Mouse (Mus musculus) liver, postnatal 0 days (tissue): ENCODE results near the gene Ambra1. TPM values are rescaled to one million over a fixed set of nuclear protein-coding genes. Genes with fewer than 3 reads are reported as not detected.

Experiments used
- ATAC-seq: fragments of 200-750 bp; cut with Nextera tagmentation; 2 replicates; pipeline ENCODE4 v1.8.0; 2017; ENCODE audit warnings: mild to moderate bottlenecking, moderate library complexity
- DNase-seq: peaks from one replicate; pipeline ENCODE4 v3.0.0-alpha.2; 2016
- H3K27ac ChIP-seq: fragments of 300-500 bp; sonication (generic); 2 replicates; pipeline ENCODE4 v1.5.1; 2014; ENCODE audit warnings: antibody characterized with exemption, moderate library complexity, mild to moderate bottlenecking, low read depth
- H3K27me3 ChIP-seq: fragments of 300-500 bp; sonication (generic); 2 replicates; pipeline ENCODE4 v1.6.1; 2014; ENCODE audit warnings: low read length, control low read depth, mixed read lengths; ENCODE audit not compliant: insufficient read depth
- H3K36me3 ChIP-seq: fragments of 300-500 bp; sonication (generic); replicated peaks from 2 replicates; pipeline ENCODE4 v1.6.1; 2014; ENCODE audit warnings: mild to moderate bottlenecking, control low read depth, low read length, moderate library complexity, mixed read lengths; ENCODE audit not compliant: insufficient read depth
- H3K4me1 ChIP-seq: fragments of 300-500 bp; sonication (generic); 2 replicates; pipeline ENCODE4 v1.6.1; 2014; ENCODE audit warnings: antibody characterized with exemption, mild to moderate bottlenecking, control low read depth; ENCODE audit not compliant: insufficient read depth
- H3K4me2 ChIP-seq: fragments of 300-500 bp; sonication (generic); 2 replicates; pipeline ENCODE4 v1.6.1; 2014; ENCODE audit warnings: low read depth, mild to moderate bottlenecking, low read length, moderate library complexity, mixed read lengths
- H3K4me3 ChIP-seq: fragments of 300-500 bp; sonication (generic); 2 replicates; pipeline ENCODE4 v1.5.1; 2014; ENCODE audit warnings: low read depth, low read length
- H3K9ac ChIP-seq: fragments of 300-500 bp; sonication (generic); replicated peaks from 2 replicates; pipeline ENCODE4 v1.6.1; 2014; ENCODE audit warnings: mild to moderate bottlenecking, moderate library complexity
- H3K9me3 ChIP-seq: fragments of 300-500 bp; sonication (generic); 2 replicates; pipeline ENCODE4 v1.6.1; 2016; ENCODE audit warnings: mild to moderate bottlenecking, control low read depth, low read length, mixed read lengths
- CTCF ChIP-seq: sonication (generic); IDR thresholded peaks from 2 replicates; pipeline ENCODE4 v1.5.1; 2016; ENCODE audit warnings: antibody characterized with exemption, low read depth
- EP300 ChIP-seq: IDR thresholded peaks from 2 replicates; pipeline ENCODE4 v1.6.1; 2016; ENCODE audit warnings: antibody characterized with exemption, low read depth, mild to moderate bottlenecking
- WGBS: fragments of 180-500 bp; shearing (Covaris S2); extraction: QIAGEN DNeasy Blood & Tissue Kit; methylation state at CpG from one replicate; pipeline ENCODE4 v1.1.7; 2014; ENCODE audit not compliant: insufficient replicate concordance; 5-methylcytosine and 5-hydroxymethylcytosine counted together
- polyA plus RNA-seq: library from polyadenylated mRNA; unstranded; fragments of >200 nt; fragmentation: Nextera tagmentation; extraction: Ambion mirVana; gene quantifications from 2 replicates; pipeline ENCODE4 v1.2.1, GENCODE M21; 2015

The Ambra1 gene
- polyA plus RNA-seq, 1 experiment from 2014 or later: 3.5 TPM

GRCm38 (mm10) chr2:91795091-91795490, 65.2 kb downstream of the Ambra1 start:
- WGBS: 92% methylated on average over 3 of the region's 3 CpGs
- ATAC-seq: no peak
- no peak overlapping the region for H3K4me2 ChIP-seq
- no peak overlapping the region for H3K27ac ChIP-seq
- TF ChIP-seq EP300: no peak
- TF ChIP-seq CTCF: no peak
- no peaks in the 10 kb centered on the region for H3K27me3 ChIP-seq
- no peaks in the 10 kb centered on the region for H3K4me1 ChIP-seq
- no peaks in the 10 kb centered on the region for H3K36me3 ChIP-seq
- DNase-seq: no peak
- H3K4me3 ChIP-seq: no peak overlapping the region
- no peaks in the 10 kb centered on the region for H3K9me3 ChIP-seq
- H3K9ac ChIP-seq: no peak overlapping the region

- no peak overlapping the region for H3K4me2 ChIP-seq
- no peak overlapping the region for H3K4me3 ChIP-seq
- H3K9ac ChIP-seq: no peak overlapping the region
- no peak for TF ChIP-seq CTCF
- TF ChIP-seq EP300: no peak
- H3K9me3 ChIP-seq: no peaks in the 10 kb centered on the region
- DNase-seq (no peak), ATAC-seq (no peak)
- 75% methylated on average over 6 of the region's 6 CpGs for WGBS
- no peaks in the 10 kb centered on the region for H3K27me3 ChIP-seq
- H3K36me3 ChIP-seq: peaks cover 13% of the 10 kb centered on the region
- H3K27ac ChIP-seq: no peak overlapping the region
- 0 out of 2 replicates have a peak, but pooled peaks cover 3% of the 10 kb centered on the region for H3K4me1 ChIP-seq
Observed at GRCm38 (mm10) chr2:91811433-91811832, 81.5 kb downstream of the Ambra1 start.

- H3K4me2 ChIP-seq: no peak overlapping the region
- H3K27ac ChIP-seq: no peak overlapping the region
- TF ChIP-seq EP300 (no peak), CTCF (no peak)
- no peak overlapping the region for H3K9ac ChIP-seq
- H3K9me3 ChIP-seq: no peaks in the 10 kb centered on the region
- no peak overlapping the region for H3K4me3 ChIP-seq
- H3K4me1 ChIP-seq: no peaks in the 10 kb centered on the region
- ATAC-seq: no peak
- peaks cover 8% of the 10 kb centered on the region for H3K36me3 ChIP-seq
- H3K27me3 ChIP-seq: no peaks in the 10 kb centered on the region
- DNase-seq: no peak
Observed at GRCm38 (mm10) chr2:91816741-91817140, 86.8 kb downstream of the Ambra1 start.

- no peaks in the 10 kb centered on the region for H3K27me3 ChIP-seq
- DNase-seq (peak; percentile 19), ATAC-seq (peak; percentile 95)
- TF ChIP-seq EP300: no peak
- TF ChIP-seq CTCF: no peak
- H3K9me3 ChIP-seq: no peaks in the 10 kb centered on the region
- no peak overlapping the region for H3K9ac ChIP-seq
- peak overlapping the region; percentile 82 for H3K27ac ChIP-seq
- H3K4me3 ChIP-seq: no peak overlapping the region
- H3K36me3 ChIP-seq: no peaks in the 10 kb centered on the region
- peaks cover 8% of the 10 kb centered on the region; the same call in 1 of the 2 replicates for H3K4me1 ChIP-seq
- peak overlapping the region; percentile 13; the same call in 1 of the 2 replicates for H3K4me2 ChIP-seq
Observed at GRCm38 (mm10) chr2:91832227-91832626, 102.3 kb downstream of the Ambra1 start.

- ATAC-seq (no peak), DNase-seq (no peak)
- Histone ChIP-seq H3K4me2 (no peak overlapping the region), H3K4me3 (no peak overlapping the region), H3K9me3 (no peaks in the 10 kb centered on the region), H3K36me3 (no peaks in the 10 kb centered on the region), H3K9ac (no peak overlapping the region), H3K4me1 (peaks cover 8% of the 10 kb centered on the region; the same call in 1 of the 2 replicates), H3K27ac (no peak overlapping the region), H3K27me3 (no peaks in the 10 kb centered on the region)
- TF ChIP-seq CTCF: no peak
- TF ChIP-seq EP300: no peak
- 68% methylated on average over 1 of the region's 1 CpGs for WGBS
Observed at GRCm38 (mm10) chr2:91834272-91834671, 104.3 kb downstream of the Ambra1 start.

- Histone ChIP-seq H3K27ac (no peak overlapping the region), H3K4me2 (no peak overlapping the region), H3K27me3 (no peaks in the 10 kb centered on the region), H3K4me3 (no peak overlapping the region), H3K9ac (no peak overlapping the region), H3K4me1 (peaks cover 8% of the 10 kb centered on the region; the same call in 1 of the 2 replicates), H3K9me3 (no peaks in the 10 kb centered on the region), H3K36me3 (no peaks in the 10 kb centered on the region)
- DNase-seq: no peak
- peak; percentile 33; the same call in 1 of the 2 replicates for ATAC-seq
- TF ChIP-seq CTCF (no peak), EP300 (no peak)
- 50% methylated on average over 1 of the region's 1 CpGs for WGBS
Observed at GRCm38 (mm10) chr2:91835031-91835430, 105.1 kb downstream of the Ambra1 start.

- Histone ChIP-seq H3K9ac (no peak overlapping the region), H3K4me1 (peaks cover 8% of the 10 kb centered on the region; the same call in 1 of the 2 replicates), H3K4me2 (no peak overlapping the region), H3K4me3 (no peak overlapping the region), H3K36me3 (0 out of 2 replicates have a peak, but pooled peaks cover under 1% of the 10 kb centered on the region), H3K27ac (no peak overlapping the region), H3K27me3 (no peaks in the 10 kb centered on the region), H3K9me3 (no peaks in the 10 kb centered on the region)
- ATAC-seq (no peak), DNase-seq (no peak)
- TF ChIP-seq EP300 (no peak), CTCF (no peak)
- WGBS: 42% methylated on average over 3 of the region's 3 CpGs
Observed at GRCm38 (mm10) chr2:91835631-91836030, 105.7 kb downstream of the Ambra1 start.
